Mouse (Mus musculus) cerebellum, adult 18-20 months (tissue): ENCODE results near the gene Zfp628.
"Not testable (repeated sequence)": the region's sequence is repeated elsewhere in the genome, so short reads cannot be mapped to it uniquely, and the experiment has no call there.

Experiments used
- DNase-seq, 2 experiments: peaks; one replicate each; pipeline ENCODE4 v3.0.0; 2021

Zfp628 gene

DNA sequence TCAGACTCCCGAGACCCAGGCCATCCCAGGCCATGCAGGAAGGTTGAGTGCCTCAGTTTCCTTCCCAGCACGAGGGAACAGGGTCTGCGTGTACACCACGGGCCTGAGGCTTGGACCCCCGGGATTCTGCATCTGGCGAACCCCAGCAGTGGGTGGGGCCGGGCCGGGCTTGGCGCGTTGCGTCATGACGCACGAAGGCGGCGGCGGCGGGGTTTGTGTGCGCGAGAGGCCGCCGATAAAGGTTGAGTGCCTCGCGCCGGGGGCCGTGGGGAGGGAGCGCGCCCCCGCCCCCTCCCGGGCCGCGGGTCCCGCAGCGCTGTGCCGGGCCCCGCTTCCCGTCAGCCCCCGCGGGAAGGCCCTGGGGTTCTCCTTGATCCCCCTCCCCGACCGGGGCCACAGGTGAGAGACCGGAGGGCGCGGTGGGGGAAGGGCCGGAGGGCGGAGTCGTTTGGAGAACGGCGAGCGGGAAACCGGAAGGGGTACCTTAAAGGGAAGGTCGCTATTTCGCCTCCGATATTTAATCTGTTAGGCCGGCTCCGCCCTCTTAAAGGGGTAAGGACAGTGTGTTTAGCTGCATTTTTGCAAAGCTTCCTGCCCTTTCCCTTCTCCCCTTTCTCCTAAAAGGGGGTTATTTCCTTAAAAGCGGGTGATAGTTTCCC lies at the start of gene Zfp628:
TSS of gene Zfp628 (plus strand) at position 211 of the 659 bp plus-strand sequence.
- DNase-seq, result peak; percentile 93 to 97

DNA sequence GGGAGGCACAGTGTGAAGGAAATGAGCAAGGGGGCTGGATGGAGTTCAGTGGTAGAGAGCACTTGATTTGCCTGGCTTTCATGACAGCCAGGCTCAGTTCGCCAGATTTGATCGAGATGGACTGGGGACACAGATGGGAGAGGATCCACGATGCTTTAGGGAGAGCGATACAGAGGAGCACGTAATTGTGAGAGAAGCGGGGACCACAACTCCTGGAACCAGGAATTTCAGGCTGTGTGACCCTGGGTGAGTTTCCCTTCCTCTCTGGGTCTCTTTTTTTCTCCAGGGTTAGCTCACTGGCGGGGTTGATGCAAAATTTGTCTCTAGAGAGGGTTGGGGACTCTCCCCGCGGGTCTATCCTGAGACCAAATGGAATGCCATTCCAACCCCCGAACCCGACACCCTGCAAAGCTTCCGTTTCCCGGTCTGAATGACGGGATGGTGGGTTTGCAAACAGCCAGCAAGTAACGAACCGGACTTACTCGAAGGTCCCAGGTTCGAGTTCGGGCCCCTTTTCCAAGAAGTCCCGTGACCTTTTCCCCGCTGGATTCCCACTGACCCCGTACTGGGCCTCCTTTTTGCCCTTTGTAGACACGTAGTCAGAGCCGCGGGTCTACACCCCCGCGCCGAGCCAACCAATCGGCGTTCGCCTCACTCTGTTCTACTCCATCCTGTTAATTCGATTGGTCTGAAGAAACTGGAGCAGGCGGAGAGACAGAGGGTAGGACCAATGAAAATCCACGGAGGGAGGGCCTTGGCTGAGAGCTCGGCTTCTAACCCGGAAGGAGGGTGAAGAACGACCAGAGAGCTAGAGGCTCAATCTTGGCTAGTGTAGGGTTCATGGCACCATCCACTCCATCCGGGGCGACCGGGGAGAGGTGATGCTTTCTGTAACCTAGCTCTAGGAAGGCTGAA lies 49.2 kb upstream of the Zfp628 start:
- DNase-seq, result peak; percentile 94 to 99

DNA sequence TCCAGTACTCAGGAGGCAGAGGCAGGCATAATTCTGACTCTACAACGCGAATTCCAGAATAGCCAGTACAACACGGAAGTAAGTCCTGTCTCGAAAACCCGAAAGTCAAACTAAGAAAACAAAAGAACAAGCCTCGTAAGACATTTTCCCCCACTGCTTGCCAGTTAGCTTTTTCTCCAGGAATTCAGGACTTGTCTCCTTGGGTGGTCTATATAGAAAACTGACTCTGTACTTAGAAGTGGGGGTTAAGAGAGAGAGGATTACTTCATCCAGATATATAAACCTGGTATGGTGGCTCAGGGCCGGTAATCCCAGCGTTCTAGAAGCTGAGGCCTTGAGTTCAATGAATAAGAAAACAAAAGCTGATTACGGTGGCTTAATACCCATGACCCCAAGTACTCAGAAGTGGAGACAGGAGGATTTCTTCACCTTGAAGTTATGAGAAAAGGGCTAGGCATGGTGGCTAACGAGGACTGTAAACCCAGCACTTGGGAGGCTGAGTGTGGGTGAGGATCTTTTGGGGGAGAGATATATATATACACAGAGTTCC lies 48.3 kb upstream of the Zfp628 start:
- DNase-seq, result no peak

DNA sequence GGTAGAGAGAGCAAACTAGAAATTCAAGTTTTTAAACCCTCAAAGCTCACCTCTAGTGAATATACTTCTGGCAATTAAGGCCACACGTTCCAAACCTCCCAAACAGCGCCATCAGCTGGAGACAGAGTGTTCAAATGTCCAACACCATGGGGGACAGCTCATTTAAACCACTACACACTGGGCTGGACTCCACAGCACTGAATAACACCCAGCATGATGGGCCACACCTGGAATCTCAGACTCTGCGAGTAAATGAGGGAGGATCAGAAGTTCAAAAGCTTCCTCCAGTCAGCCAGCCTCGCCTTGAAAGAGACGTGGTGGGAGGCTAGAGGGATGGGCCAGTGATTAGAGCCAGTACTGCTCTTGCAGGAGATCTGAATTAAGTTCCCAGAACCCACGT lies 44.9 kb upstream of the Zfp628 start, which contains the start of gene Isoc2b:
TSS of gene Isoc2b (minus strand) at position 126 of the 400 bp plus-strand sequence.
- DNase-seq, result no peak

DNA sequence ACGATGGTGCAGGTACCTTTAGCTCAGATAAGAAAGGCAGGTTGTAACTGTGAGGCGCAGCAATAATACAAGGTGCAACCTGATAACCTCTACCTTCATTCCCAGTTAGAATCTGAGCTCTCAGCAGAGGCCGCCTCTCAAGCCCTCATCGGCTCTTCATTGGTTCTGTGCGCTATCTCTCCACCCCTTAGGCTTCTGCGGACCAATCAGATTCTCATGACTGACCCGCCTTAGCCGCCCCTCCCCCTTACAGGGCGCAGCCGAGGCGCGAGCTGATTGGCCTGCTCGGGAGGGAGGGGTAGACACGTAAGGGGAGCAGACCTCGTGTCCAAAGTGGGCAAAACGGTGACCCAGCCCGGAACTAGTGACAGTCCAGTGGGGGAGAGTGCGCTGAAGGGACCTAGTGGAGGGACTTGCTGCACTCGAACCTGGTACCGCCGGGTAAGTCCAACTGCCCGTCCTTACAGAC lies 38.2 kb upstream of the Zfp628 start, which contains the start of gene Isoc2a:
TSS of gene Isoc2a (plus strand) at position 401 of the 469 bp plus-strand sequence.
- peak; percentile 86 to 95 for DNase-seq

DNA sequence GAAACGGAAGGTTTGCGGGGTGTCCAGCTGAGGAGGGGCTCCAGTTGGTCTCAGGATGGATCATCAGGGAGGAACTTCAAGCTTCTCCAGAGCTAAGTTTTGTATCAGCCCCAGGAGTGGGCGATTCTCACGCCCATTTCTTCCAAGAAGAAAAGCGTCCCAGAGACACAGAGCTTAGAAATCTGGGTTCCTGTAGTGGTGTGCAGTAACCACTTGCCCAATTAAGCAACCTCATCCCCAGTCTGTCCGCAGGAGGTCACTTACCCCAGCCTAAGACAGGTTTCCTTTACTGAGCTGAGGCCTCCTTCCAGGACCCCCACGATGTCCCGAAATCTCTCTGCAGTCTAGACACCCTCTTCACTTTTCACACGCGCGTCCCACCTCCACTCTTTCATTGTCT lies 37.8 kb upstream of the Zfp628 start:
- DNase-seq, result no peak

DNA sequence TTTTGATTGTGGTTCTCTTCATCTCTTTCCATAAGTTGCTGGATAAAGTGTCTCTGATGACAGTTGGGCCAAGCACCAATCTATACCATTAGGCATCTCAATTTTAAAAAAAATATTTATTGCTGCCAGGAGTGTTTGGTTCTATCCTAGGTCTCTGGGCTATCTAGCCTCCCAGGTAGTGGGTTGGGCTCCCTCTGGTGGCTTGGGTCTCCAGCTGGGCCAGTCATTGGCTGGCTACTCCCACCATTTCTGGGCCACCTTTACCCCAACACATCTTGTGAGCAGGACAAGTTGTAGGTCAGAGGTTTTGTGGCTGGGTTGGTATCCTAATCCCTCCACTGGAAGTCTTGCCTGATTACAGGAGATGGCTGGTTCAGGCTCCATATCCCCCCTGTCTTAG lies 36.8 kb upstream of the Zfp628 start:
- DNase-seq, result no peak

DNA sequence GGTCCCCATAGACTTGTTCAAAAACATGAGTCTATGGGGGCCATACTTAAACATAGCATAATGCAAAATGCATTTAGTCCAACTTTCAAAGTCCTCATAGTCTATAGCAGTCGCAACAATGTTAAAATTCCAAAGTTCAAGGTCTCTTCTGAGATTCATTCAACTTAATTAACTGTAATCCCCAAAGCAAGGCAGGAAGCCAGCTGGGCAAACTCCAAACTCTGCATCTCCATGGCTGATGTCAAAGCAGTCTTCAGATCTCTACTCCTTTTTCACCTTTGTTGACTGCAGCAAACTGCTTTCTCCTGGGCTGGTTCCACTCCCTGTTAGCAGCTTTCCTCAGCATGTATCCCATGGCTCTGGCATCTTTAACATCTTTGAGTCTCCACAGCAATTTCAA lies 36.0 kb upstream of the Zfp628 start:
- not testable (repeated sequence) for DNase-seq

DNA sequence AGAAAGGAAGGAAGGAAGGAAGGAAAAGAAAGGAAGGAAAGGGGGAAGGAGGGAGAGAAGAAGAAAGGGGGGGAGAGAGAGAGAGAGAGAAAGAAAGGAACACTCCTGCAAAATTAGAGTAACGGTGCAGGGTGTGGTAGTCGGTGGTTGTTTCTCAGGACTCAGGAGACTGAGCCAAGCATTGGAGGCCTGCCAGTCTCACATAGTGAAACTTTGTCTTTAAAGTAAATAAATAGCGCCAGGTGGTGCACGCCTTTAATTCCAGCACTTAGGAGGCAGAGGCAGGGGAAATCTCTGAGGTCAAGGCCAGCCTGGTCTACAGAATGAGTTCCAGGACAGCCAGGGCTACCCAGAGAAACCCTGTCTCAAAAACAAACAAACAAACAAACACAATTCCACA lies 28.3 kb upstream of the Zfp628 start:
- no peak for DNase-seq

DNA sequence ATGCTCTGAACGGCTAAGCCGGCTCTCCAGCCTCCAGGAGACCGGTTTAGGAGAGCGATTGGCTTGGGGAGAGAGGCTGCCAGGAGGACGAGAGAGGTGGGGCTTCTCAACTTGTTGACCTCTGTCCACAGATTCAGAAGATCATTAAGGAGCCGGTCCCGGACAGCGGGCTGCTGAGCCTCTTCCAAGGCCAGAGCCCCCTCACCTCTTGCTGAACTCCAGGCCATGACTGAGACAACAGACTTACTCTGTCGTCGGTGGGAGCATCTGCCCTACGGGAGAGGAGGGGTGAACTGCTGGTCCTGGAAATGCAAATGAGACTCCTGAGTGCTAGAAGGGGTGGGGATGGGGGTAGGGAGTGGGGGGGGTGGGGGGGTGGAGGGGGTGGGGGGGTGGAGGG lies 19.8 kb upstream of the Zfp628 start:
- no peak for DNase-seq

DNA sequence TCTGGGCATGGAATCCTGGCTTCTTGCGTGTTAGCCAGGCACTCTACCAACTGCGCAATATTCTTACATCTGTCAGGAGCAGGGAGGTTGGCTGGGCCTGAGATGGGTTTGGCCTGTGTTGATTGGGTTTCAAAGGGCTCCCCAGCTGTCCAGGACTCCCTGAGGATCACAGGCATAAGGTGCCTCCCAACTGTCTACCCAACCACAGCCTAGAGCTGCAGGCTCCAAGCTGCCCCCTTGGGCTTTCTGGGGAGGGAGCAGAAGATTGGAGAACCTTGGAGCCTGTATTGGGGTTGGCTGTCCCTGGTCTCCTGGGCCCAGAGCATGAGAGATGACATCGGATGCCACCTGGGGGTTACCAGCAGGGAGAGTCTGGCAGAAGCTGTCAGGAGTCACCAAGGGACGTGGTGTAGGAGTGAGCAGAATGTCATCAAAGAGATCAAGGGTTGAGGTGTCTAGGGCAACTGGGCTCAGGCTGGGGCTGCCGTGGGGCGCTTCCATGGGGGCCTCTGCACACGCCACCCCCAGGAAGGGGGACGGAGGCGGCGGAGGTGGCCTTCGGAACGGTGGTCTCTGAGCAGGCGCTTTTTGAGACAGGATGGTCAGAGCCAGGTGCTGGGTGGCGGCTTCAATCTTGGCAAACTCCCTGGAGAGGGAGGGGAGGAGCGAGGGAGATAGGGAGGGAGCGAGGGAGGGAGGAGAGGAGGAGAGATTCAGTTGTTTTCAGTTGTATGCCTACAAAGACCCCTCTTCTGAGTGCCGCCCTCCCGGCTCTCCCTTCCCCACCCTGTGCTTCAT lies 16.0 kb upstream of the Zfp628 start:
- peak in 1 of 2 experiments; percentile 42 for DNase-seq

DNA sequence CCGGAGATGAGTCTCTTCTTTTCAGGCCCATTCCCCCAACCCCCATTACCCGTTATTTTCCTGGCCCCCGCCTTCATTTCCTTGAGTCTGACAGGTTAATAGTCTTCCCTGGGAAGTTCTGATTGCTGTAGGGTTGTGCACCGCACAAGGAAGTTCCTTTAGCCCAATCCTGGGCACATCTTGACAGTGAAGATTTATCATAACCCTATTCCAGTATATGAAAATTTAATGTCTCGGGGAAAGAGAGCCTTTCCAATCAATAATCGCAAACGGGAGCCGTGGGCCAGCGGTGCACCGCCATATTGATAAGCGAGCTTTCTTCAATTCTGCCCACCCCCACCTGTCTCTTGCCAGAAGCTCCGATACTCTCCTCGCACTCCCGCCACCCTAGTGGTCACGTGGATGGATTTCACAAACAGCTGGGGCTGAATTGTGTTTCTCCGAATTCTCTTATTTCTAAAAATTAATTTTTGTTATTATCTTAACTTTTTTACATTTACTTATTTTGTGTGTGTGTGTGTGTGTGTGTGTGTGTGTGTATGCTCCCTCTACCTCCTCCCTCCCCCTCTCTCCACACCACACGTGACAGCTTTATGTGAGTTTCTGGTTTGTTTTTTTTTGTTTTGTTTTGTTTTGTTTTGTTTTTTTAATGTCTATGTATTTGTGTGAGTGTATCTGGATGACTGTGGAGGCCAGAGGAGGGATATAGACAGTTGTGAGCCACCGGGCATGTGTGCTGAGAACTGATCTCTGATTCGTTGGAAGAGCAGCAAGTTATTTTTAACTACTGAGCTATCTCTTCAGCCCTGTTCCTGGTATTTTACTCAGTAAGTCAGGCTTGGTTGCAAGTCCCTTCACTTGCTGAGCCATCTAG lies 15.1 kb upstream of the Zfp628 start:
- peak in 1 of 2 experiments; percentile 24 for DNase-seq

DNA sequence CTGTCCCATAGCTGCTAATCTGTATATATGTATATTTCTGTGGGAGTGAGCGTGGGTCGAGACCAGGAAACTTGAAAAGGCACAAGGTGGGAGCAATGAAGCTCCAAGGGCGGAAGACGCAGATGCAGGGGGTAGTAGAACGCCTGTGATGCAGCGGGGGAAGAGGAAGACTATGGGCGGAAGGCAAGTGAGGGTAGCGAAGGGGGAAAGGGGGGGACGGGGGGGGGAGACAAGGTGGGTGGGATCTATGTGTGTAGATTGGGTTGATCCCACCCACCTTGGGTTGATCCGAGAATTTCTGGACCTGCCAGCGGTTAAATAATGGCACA lies 14.5 kb upstream of the Zfp628 start:
- DNase-seq, result no peak

DNA sequence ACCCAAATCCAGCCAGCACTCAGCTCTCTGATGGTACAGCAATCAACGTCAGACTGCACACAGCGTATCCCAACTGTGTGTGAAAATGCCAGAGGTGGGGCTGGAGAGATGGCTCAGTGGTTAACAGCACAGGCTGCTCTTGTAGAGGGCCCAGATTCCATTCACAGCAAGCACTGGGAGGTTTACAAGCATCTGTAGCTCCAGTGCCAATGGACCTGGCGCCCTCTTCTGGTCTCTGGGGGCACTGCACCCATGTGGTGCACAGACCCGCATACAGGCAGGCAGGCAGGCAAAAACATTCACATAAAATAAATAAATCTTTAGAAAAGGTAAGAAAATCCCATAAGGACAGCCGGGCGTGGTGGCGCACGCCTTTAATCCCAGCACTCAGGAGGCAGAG lies 13.8 kb upstream of the Zfp628 start:
- DNase-seq, result no peak

DNA sequence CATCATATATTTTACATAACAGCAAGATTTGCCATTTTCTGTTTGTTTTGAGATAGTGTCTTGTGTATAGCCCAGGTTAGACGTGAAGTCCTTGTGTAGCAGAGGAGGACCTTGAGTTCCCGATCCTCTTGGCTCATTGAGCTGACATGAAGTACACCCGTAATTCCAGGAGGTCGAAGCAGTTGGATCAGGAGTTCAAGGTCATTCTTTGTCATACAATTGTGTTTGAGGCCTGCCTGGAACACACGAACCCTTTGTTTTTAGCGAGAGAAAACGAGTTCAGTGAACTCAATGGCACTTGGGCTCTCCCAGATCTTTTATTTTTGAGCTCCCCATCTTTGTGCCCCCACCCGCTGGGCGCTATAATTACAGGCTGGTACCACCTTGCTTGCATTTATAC lies 12.6 kb upstream of the Zfp628 start:
- no peak for DNase-seq

DNA sequence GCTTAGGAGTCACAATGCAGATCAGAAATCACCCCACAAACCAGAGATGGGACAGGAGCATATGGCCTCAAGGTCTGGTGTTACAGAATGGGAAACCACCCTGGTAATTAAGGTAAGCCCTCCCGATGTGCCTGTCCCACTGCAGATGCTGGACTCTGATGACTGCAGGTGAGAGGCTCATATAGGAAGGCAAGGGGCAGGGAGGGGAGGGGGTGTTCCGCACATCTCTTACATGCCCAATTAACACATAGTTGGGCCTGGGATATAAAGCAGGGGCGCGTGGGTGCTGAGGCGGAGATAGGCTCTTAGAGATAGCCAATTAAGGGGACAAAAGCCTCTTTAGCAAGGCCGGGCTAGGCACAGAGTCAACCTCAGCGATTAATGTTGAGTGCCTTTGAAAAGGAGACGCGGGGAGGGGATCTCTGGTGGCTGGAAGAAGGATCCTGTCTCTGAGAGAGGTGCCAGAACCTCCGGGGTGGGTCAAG lies 8.5 kb upstream of the Zfp628 start, which contains the start of gene Gm36210:
TSS of gene Gm36210 (minus strand) at position 51 of the 485 bp plus-strand sequence.
- no peak for DNase-seq

DNA sequence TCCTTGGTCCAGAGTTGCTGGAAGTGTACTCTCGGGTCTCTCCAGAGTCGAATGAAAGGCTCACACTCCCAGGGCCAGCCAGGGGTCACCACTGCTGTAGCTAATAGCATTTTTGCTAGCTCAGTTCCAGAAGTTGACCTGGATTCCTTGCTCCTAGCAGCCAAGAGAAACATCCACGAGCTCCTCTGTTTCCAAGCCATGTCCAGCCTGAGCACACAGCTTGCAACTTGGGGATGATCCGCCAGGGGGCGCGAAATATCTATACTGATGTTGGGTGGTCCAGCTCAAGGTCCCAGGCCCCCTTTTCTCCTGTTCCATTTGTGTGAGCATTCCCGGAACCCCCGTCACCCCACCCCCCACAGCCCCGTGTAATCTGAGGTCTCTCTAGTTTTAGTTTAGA lies 3.5 kb upstream of the Zfp628 start:
- peak in 1 of 2 experiments; percentile 65 for DNase-seq

DNA sequence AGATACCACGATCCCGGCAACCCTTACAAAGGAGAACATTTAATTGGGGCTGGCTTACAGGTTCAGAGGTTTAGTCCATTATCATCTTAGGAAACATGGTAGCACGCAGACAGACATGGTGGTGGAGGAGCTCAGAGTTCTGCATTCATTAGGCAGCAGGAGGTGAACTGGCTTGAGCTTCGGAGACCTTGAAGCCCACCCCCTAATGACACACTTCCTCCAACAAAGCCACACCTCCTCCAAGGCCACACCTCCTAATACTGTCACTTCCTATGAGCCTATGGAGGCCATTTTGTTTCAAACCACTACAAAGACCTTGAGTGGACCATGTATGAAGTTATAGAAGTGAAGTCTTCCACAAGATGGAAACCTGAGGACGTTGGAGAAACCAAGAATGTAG lies 2.8 kb upstream of the Zfp628 start:
- DNase-seq, result no peak

DNA sequence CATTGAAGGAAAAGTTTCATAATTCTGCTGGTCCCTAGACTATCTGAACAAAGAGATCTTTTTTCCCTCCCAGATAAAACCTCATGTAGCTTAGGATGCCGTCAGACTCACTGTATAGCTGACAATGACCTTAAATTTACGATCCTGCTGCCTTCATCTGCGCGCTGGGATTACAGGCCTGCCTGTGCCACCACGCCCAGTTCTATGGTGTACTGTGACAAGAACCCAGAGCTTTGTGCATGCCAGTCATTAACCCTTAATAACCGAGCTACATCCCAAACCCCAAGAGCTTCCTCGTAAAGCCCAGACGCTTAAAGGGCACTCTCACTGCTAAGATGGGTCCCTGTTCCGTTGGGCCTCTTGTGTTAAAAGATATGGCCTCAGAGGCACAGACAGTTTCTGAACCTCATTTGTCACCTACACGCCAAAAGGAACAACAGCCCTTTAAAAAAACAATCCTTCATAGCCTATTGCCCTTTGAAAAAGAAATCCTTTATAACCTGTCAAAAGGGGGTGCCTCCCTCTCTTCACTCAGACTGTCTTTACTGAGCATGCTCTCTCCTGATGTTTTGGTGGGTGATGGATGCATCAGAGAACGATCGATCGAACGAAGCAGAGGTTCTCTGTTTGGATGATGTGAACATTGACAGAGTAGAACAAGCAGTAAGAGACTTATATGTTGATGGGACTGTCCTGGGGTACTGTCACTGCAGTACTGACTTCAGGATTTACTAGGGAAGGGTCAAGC lies 826 bp downstream of the Zfp628 start:
- peak; percentile 51 to 62 for DNase-seq

DNA sequence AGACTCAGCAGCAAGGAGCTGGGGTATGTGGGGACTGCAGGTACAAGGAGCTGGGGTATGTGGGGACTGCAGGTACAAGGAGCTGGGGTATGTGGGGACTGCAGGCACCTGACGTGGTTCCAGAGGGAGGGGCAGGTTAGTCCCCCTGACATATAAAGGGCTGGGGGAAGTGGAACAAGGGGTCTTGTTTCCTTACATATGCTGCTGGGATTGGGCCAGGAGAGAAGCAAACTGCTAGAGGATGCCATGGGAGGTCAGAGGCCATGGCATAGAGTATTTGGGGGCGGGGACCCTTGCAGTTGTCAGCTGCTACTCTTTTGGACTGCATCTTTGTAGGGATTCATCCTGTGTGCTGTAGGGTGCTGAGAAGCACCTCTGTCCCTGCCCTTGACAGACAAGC lies 2.5 kb downstream of the Zfp628 start:
- DNase-seq, result no peak

DNA sequence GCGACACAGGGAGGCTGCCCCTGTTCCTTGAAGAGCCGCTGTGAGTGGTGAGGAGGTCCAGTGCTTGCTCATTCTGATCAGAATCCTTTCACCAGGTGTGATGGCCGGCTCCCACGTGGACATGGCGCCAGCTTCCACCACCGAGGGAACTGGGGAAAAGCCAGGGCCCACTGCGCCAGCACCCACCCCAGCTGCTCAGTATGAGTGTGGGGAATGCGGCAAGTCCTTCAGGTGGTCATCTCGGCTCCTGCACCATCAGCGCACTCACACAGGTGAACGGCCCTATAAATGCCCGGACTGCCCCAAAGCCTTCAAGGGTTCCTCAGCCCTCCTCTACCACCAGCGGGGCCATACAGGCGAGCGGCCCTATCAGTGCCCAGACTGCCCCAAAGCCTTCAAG lies 3.7 kb downstream of the Zfp628 start:
- DNase-seq, result no peak
